Mouse (Mus musculus) C2C12 (cell line): ENCODE results near the gene Hmbs.

Source experiments
- CEBPB ChIP-seq: IDR thresholded peaks from one replicate; pipeline ENCODE4 v1.6.1; 2011; ENCODE audit warnings: low read depth, mild to moderate bottlenecking, control low read depth, moderate library complexity
- CTCF ChIP-seq: IDR thresholded peaks from one replicate; pipeline ENCODE4 v1.5.1; 2011; ENCODE audit not compliant: control insufficient read depth, insufficient read depth, insufficient read length
- FOSL1 ChIP-seq: IDR thresholded peaks from one replicate; pipeline ENCODE4 v1.8.0; 2011; ENCODE audit warnings: mild to moderate bottlenecking, low read length; ENCODE audit not compliant: poor library complexity, insufficient read depth, severe bottlenecking
- MYOG ChIP-seq: IDR thresholded peaks from one replicate; pipeline ENCODE4 v1.6.1; 2011; ENCODE audit not compliant: control insufficient read depth, insufficient read length; ENCODE audit errors: extremely low read depth
- USF1 ChIP-seq: IDR thresholded peaks from one replicate; pipeline ENCODE4 v1.6.1; 2011; ENCODE audit warnings: low read depth, mild to moderate bottlenecking, control low read depth, moderate library complexity

GRCm38 (mm10) chr9:44378153-44378730, 34.2 kb upstream of the Hmbs start:
- TF ChIP-seq CTCF = no peak
- no peak for TF ChIP-seq USF1
- no peak for TF ChIP-seq FOSL1
- TF ChIP-seq MYOG = no peak
- no peak for TF ChIP-seq CEBPB
